Mouse (Mus musculus) spleen, postnatal 4 days (tissue): ENCODE results near the gene Trp53i11.
A peak's percentile ranks its signal among the peaks of the same experiment; 100 is the strongest.

Source experiments
- DNase-seq, 2 experiments: peaks; one replicate each; pipeline ENCODE4 v3.0.0; 2022; ENCODE audit warnings: low spot score in 2 of 2

The Trp53i11 gene

GRCm38 (mm10) chr2:93187323-93187996 is at the start of gene Trp53i11:
TSS of gene Trp53i11 (plus strand) at chr2:93187548.
- DNase-seq = peak; percentile 85 to 93

- DNase-seq = no peak
These were observed 47.9 kb upstream of the Trp53i11 start for GRCm38 (mm10) chr2:93139476-93139875.

- no peak for DNase-seq
These were observed 46.0 kb upstream of the Trp53i11 start for GRCm38 (mm10) chr2:93141329-93141728.

- no peak for DNase-seq
These were observed 44.7 kb upstream of the Trp53i11 start for GRCm38 (mm10) chr2:93142616-93143015.

GRCm38 (mm10) chr2:93144126-93144525 is 43.2 kb upstream of the Trp53i11 start:
- no peak for DNase-seq

DNA sequence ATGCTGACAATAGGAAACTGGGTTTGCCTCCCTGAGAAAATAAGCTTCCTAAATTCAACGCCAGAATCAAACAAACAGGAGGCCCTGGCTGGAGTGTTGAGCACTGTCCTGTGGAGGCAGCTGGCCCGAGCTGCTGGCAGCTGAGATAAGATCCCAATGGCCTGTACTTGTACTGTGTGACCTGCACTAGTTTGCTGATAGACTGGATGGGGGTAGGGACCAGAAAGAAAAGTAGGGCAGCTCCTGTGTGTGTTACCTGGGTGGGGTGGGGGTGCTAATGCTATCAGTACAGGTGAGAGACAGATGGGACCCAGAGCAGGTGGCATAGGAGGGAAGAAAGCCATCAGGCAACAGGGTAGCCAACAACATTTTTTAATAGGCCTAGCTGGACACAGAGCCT is 37.3 kb upstream of the Trp53i11 start:
- DNase-seq = no peak

DNA sequence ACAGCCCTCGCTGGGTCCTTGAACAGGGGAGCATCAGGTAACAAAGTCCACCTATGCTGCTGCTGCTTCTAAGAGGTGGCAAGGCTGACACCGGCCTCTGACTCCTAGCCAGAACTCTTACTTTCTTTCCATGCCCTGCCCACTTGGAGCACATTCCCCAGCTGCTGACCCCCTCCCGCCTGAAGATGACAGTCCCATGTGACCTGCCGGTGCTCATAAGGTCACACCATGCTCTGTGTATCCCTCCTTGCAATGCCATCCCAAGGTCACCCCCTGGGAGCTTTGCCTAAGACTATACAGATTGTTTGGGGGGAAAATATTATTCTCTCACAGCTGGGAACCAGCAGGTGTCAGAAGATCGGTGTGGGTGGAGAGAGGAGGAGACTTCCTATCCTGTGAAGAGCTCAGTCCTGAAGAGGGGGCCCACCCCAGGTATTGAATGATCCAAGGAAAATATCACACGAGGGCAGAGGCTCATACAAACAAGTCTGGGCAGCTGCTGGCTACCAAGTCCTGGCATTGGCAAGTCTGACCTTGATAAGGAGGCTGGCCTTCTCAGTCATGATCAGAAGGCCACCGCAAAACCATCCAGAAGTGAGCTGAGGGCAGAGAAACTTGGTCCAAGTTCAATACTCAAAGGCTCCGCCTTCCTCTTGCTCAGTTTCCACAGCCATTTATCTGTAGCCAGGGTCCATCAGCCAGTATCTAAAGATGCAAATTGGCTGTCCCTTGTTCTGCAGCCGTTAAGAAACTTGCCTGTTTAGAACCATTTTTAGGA is 36.5 kb upstream of the Trp53i11 start:
- DNase-seq = no peak

GRCm38 (mm10) chr2:93152191-93152601 is 35.2 kb upstream of the Trp53i11 start:
- DNase-seq = no peak

- no peak for DNase-seq
These were observed 34.4 kb upstream of the Trp53i11 start for GRCm38 (mm10) chr2:93152883-93153491.

DNA sequence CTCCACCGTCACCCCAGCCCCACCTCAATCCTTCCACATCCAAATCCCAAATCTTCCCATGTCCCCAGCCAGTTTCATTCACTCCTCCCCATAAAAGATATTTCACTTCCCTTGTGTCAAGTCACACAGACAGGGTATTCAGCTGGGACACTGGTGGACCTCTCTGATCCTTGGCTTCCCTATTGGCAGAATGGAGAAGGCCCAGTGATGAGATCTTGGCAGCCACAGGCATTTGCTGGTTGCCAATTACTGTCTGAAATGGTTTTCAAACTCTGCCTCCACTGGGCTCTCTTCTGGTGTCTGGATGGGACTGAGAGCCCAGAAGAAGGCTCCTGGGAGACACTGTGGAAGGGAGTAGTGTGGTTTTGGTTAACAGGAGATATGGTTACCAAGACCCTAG is 33.5 kb upstream of the Trp53i11 start:
- DNase-seq = no peak

DNA sequence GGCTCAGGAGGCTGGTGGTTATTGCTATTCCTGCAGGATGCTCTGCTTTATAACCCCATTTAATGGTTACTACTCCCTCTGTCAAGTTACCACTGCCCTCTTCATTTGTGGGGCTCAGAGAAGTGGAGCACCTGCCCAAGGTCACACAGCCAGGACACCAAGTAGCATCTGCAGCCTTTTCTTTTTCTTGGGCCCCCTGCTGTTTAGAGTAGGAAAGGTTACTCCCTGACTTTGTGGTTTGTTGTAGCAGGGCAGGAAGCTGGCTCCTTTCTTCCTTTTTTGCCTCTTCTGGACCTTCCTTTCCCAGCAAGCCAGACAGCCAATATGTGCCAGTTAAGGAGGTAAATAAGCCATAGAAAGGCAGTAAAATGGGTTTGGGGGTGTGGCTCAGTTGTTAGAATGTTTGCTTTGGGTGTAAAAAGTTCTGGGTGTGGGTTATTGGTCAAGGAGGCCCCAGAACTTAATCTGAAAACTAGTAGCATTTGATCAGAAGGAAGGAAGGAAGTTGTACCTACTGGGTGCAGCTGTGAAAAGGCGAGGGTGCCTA is 32.8 kb upstream of the Trp53i11 start:
- DNase-seq = no peak

DNA sequence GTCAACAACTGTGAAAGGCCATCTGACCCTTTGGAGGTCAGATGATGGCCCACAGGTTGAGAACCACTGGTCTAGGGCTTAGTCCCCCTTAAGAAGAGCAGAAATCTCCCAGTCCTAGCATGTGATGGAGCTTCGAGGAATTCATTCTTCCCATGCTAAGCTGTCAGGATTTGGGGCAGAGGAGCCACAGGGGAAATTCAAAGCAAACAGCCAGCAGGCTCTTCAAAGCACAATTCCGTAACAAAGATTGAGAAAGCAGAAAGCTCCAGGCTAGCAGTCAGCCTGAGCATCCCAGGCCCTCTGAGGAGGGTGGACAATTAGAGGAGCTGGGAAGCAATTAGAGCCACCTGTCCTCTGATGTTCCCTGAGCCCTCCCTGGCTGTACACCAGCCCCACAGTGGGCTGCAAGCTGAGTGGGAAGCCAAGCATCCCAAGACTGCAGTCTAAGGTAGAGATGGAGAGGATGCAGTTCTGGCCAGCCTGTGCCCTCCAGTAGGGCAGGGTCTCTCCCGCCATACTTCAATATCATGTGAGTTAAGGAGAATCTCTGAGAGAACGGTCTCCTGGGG is 26.8 kb upstream of the Trp53i11 start:
- no peak for DNase-seq

DNA sequence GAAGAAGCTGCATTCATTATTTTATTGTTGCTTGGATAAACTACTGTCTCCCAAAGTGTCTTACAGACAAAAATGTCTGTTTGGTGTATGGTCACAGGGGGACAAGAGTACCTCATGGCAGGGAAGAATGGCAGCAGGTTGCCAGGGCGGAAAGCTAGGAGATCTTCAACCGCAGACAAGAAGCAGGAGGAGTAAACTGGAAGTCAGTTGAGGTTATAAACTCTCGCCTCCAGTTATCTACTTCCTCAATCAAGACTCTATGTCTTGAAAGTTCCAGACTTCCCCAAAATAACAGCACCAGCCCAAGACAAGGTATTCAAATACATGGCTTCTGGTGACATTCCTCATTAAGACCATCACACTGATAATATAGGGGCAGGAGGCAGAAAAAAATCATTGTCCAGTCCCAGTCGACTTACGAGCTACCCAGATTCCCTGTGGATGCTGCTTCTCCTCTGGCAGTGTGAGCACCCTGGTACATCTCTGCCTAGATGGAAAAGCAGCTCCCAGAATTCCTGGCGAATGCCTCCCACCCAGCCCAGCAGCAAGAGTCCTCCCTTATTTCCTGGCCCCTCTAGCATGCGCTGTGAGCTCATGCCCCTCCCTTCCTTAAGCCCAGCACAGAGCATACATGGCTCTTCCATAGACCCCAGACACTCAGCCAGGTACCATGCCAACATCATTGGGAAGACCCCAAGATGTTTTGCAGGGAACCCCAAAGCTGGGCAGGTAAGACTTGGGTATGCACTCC is 25.3 kb upstream of the Trp53i11 start:
- DNase-seq = no peak

DNA sequence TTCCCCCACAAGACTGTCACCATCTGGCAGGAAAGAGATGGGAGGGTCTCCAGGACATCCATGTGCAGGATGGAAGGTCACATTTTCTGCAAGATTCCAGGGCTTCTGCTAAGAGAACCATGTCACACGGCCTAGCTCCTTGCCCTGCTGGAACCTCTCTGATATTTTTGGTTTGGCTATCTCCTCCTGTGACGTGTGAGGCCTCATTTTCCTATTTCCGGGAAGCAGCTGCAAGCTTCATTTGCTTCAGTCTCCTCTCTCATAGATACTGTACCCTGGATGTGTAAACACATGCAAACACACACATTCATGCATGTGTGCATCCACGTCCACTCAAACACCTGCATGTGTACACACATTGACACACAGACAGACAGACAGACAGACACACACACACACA is 24.6 kb upstream of the Trp53i11 start:
- DNase-seq = no peak

- peak in 1 of 2 experiments; percentile 42 for DNase-seq
These were observed 24.0 kb upstream of the Trp53i11 start for GRCm38 (mm10) chr2:93163317-93163716.

DNA sequence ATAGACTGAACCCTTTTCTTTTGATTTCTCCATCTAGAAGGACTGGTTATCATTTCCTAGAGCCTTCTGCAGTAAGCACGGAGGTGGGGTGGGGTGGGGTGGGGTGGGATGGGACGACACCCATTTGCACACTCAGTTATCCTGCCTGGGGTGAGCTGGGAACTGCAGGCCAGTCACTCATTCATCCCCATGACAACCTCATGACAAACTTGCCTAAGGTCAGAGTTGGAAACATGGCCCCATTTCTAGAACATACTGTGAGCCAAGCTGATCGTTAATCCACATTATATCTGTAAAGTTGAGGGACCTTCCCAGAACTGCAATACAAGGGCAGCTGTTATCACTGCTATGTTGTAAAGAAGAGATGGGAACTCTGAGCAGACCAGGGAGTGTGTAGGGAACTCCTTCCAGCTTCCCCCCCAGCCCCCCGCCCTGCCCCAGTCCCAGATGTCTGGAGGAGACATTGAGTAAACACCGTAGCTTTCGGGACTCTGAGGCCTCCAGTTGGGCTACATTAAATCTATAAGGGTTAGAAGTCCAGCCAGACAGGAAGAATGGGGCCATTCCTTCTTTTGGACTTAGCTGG is 23.5 kb upstream of the Trp53i11 start:
- no peak for DNase-seq

DNA sequence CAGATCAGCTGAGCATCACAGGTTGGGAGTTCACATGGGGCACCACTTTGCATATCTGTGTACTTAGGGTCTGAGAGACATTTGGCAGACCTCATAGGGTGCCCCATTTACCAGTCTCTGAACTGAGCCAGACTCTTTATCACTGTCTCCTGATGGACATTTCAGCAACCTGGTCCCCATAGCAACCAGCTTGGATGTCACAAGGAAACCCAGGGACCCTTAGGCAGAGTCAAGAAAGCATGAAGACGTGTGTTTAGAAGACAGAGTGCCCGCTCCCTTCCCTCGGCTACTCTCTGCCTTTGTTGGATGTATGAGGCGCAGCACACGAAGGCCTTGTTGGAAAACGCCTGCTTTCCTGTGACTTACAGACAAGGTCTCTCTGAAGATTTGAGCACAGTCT is 21.1 kb upstream of the Trp53i11 start:
- DNase-seq = no peak

DNA sequence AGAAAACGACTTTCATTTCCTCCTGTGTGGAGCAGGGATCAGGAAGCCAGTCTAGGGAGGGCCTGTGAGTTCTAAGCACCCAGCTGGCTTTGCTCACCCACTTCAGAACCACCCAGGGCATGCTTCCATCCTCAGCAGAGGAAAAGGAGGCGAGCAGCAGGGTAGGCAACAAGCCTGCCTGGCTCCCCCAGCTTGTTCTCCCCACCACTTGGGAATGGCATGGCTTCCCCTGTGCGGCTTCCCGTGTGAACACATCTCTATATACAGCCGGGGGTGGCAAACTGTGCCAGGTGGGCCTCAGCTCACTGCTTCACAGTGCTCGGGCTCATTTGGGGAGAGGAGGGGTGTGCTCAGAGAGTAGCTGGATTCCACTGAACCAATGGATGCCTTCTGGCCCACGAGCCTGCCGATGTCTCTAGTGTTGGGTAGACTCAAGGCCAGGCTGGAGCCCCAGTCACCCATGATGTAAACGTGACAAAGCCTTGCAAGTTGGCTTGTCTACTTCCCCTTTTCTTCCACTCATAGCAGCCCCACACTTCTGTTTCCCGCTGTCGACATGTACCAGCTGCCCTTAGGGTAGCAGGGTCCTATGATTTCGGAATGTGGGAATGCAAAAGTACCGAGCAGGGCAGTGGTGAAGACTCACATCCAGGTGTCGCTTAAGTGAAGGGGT is 20.5 kb upstream of the Trp53i11 start:
- DNase-seq = peak; percentile 29 to 69

- DNase-seq = no peak
These were observed 17.0 kb upstream of the Trp53i11 start for GRCm38 (mm10) chr2:93170156-93170844.

GRCm38 (mm10) chr2:93170845-93171200 is 16.5 kb upstream of the Trp53i11 start:
- DNase-seq = no peak
